Mouse (Mus musculus) lung, adult 18-20 months (tissue): ENCODE measurements at regions not wholly inside any gene's neighbourhood (a gene's known extent, or its start where the extent isn't known, plus 50 kb on each side); places are given as distances from the start of the nearest gene placed in this dataset.

Source experiments
- DNase-seq, 2 experiments: peaks; one replicate each; pipeline ENCODE4 v3.0.0; 2022; ENCODE audit warnings: mixed read lengths in 2 of 2

DNA sequence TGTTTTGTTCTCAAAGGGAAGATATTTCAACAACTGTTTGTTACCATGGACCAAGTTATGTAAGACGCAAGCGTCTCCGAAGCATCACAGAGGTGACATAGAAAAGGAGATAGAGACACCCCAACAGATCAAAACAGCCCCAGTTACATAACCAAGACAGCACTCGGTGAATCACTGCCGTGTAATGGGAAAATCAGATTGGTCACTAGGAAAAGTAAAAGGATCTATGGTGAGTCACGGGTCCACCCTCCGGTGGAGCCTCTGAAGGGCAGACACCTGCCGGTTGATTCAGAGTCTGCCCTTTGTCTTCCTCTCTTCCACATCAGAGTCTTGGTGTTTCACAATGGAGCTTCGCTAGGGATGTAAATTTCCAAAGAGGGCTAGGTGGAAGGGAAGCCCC lies 62.9 kb upstream of the Odc1 start:
- no peak for DNase-seq

DNA sequence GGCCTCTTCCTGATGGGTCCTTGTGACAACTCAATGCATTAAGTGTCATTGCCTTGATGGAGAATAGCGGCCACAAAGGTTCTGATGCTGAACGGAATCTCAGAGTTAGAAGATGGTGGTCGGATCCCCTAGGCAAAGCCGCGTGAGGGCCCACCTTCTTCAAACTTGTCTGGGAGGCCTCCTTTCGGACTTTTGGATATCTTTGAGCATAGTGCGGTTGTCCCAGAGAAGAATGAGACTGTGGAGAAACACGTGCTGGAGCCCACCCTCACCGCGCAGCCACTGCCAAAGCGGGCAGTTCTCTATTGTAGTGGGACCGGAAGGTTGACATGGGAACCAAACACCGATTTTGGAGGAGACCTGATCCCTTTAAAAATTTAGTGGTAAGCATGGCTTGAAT lies 62.4 kb upstream of the Odc1 start:
- peak in 1 of 2 experiments; percentile 1 for DNase-seq

DNA sequence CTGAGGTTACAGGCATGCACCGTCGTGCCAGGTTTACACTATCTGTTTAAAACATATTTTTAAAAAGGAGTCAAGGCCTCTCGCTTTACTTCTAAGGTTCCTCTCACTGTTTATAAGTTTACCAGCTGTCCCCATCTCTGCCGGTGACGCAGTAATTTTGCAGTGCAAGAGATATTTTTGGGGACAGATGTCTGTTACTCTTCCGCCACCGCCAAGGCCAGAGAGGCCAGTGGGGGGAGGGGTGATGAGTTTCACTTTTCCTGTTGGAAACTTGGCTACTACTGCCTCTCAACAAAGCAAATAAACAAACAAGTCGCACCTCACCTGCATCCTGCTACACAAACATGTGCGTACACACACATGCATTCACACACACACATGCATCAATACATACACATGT lies 60.1 kb upstream of the Odc1 start:
- no peak for DNase-seq

DNA sequence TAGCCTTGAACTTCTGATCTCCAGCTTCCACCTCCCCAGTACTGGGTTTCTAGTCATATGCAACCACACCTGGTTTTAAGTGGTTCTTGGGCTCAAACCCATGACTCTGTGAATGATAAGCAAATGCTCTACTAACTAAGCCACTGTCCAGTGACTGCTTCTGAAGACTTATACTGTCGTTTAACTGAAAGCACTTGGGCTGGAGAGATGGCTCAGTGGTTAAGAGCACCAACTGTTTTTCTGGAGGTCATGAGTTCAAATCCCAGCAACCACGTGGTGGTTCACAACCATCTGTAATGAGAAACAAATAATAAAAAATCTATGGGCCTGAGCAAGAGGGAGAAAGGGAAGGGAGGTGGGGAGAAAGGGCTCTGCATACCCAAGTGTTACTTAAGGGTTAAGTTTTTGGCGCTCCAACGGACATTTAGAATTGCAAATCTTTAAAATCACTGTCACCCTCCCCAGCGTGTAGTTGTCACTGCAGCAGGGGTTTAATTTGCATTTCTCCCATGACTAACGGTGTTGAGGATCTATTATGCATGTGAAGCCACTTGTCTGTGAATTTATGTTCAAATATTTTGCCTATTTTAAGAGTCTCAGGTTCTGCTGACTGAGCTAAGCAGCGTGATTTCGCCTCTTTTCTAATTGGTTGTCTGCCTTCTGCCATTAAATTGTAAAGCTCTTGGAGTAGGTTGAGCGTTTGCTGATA lies 58.4 kb upstream of the Odc1 start:
- no peak for DNase-seq

DNA sequence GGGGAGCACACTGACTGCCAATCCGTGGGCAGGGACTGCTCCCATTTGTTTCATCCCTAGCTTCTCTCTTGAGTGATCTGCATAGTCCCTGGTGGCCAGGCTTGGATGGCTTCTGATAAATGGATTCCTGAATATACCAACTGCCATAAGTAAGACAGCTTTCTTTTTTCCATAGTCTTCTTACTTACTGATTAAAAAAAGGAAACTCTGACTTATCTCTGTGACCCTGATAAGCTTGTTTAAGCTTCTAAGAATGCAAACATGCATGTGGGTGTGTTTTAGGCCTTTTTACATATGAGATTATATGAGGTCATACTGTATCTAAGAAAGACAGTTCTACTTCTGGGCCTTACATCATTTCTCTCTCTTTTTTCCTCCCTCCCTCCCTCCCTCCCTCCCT lies 57.3 kb upstream of the Odc1 start:
- DNase-seq: no peak

DNA sequence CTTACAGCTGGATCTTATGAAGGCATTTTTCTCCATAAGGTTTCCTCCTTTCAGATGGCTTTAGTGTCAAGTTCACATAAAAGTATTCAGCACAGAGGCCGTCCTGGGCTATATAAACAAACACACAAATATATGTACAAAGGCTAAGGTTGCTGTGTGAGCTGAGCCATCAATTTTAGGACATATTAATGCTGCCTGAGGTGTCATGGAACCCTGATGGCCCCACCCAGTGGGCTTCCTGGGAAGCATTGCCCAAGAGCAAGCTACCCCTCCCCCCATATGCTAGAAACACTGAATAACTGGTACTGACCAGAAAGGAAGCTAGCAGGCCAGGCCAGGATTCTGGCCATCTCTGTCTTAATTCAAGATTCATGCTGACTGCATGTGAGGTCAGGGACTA lies 56.4 kb upstream of the Odc1 start:
- DNase-seq: no peak

DNA sequence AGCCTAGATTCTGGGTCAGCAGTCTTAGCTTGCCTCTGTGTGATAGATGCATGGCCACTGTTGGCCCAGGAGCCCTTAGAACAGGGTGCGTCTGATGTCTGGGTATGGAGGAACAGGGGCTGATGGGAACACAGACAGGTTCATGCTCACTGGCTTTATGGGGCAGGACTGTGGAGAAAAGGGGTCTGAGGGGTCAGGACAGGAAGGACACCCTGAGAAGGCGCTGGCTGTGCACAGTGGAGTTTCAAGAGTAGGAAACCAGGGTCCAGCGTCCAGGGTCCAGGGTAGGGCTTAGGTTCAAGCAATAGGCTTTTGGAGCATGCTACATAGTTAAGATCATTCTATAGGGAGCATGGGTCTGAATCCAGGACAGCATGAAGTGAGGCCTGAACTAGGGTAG lies 54.6 kb upstream of the Odc1 start:
- no peak for DNase-seq

DNA sequence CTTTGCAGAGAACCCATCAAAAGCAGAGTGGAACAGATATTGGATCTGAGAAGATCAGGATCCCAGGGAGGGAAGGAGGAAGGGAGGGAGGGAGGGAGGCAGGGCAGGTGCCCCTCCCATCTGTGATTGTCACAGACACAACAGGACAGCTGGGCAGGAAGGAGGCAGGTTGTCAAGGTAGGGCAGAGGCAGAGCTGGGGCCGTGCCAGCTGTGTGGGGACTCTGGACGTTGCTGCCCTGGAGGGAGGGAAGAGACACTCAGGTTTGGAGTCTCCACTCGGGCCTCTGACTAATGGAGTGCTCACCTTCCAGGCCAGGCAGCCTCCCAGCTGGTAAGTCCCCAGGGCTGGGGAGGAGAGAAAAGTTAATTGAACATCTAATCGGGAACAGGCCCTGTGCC lies 52.0 kb upstream of the Odc1 start:
- no peak for DNase-seq

DNA sequence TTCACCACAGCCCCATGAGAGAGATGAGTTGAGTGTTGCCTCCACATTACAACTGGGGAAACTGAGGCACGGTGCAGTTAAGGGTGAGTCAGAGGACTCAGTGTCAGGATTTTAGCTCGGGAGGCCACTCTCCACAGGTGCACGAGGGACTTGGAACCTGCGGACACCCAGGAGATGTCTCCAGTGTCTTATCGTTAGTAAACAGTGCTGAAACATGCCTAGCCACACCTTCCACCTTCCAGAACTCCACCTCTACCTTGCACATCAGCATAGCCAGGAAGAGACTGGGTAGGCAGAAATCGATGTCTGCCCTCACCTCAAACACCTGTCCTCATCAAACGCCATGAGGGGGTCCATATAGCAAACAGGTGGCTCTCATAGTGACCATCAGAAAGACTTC lies 51.5 kb upstream of the Odc1 start:
- DNase-seq: no peak

DNA sequence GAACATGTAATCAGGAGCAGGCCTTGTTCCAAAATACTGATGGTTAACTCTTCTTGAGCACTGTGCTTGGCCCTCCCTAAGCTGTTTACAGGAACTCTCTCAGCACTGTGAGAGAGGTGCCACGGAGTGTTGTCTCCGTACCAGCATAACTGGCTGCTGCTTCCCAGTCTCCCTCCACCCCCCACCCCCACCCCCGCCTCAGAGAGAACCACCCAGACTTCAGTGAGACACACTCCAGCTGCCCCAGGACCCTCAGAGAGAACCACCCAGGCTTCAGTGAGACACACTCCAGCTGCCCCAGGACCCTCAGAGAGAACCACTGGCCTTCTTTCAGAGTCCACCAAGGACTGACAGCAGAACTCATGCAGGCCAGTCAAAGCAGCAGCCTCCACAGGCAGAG lies 50.8 kb upstream of the Odc1 start:
- DNase-seq: no peak
